Mouse (Mus musculus): ENCODE measurements around the gene Plppr2. TPM values are rescaled to one million over a fixed set of nuclear protein-coding genes. Genes with fewer than 3 reads are reported as not detected.

Plppr2 gene
- polyA plus RNA-seq, 1 experiment from 2014 or later: 8.7 TPM

DNA sequence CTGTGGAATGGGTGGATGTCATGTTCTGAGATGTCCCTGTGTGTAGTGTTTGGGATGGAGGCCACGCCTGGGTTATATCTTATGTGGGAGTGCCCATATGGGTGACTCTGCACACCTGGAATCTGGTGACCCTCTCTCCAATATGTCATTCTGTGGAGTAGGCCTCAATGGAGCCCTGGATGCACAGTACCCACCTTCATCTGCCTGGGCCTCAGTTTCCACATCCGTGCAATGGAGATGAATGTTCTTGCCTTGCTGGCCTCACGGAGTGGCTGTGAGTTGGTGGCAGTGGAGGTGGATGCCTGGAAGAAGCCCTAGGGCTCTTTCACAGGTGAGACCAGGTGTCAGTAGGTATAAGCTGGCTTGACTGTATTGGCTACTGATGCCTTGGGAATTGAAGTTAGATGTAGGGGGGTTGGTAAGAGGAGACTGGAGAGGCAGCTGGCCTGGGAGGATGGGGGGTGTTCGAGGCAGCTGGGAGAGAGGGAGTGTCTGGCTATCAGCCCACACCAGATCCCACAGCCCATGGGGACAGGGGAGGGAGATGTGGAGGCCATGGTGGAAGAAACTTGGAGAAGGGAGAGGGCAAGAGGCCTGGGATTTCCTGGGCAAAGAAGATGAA lies 1.5 kb downstream of the Plppr2 start:
- Histone ChIP-seq H3K4me3 (ENCODE audit: low read depth, low read length) (no peak overlapping the region), H3K4me1 (replicated peaks; ENCODE audit: control insufficient read depth, insufficient read depth, low read length) (peaks cover 10% of the 10 kb centered on the region; the same call in 1 of the 2 replicates), H3K27ac (ENCODE audit: low read depth) (no peak overlapping the region), H3K27me3 (replicated peaks; ENCODE audit: control insufficient read depth, insufficient read depth, low read length) (no peaks in the 10 kb centered on the region), H3K9ac (ENCODE audit: low read length) (no peak overlapping the region), H3K4me2 (ENCODE audit: low read length) (no peak overlapping the region), H3K9me3 (ENCODE audit: control insufficient read depth, low read length) (no peaks in the 10 kb centered on the region), H3K36me3 (ENCODE audit: control insufficient read depth, insufficient read depth, low read length) (no peaks in the 10 kb centered on the region)
- ATAC-seq (replicated peaks; ENCODE audit: low FRiP score, low TSS enrichment, low read depth) (no peak), DNase-seq (ENCODE audit: low spot score) (no peak)
- WGBS: 88% methylated on average over 4 of the region's 4 CpGs

DNA sequence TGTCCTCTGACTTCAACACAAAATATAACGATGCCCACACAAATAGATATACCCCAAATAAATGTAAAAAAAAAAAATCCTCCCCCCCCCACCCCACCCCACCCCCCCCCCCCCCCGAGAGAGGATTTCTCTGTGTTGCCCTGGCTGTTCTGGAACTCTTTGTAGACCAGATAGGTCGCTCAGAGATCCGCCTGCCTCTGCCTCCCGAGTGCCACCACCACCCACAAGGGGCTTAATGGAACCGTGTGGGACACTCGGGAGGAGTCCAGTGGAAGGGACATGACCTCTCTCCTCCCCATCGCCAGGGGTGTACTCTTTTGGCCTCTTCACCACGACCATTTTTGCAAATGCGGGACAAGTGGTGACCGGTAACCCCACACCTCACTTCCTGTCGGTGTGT lies 6.2 kb downstream of the Plppr2 start:
- Histone ChIP-seq H3K27me3 (replicated peaks; ENCODE audit: control insufficient read depth, insufficient read depth, low read length) (peaks cover 6% of the 10 kb centered on the region; the same call in 1 of the 2 replicates), H3K4me2 (ENCODE audit: low read length) (no peak overlapping the region), H3K9ac (ENCODE audit: low read length) (no peak overlapping the region), H3K36me3 (ENCODE audit: control insufficient read depth, insufficient read depth, low read length) (no peaks in the 10 kb centered on the region), H3K9me3 (ENCODE audit: control insufficient read depth, low read length) (no peaks in the 10 kb centered on the region), H3K4me1 (replicated peaks; ENCODE audit: control insufficient read depth, insufficient read depth, low read length) (0 out of 2 replicates have a peak, but pooled peaks cover 5% of the 10 kb centered on the region), H3K4me3 (ENCODE audit: low read depth, low read length) (no peak overlapping the region), H3K27ac (ENCODE audit: low read depth) (no peak overlapping the region)
- WGBS: 70% methylated on average over 12 of the region's 12 CpGs
- DNase-seq (ENCODE audit: low spot score) (no peak), ATAC-seq (replicated peaks; ENCODE audit: low FRiP score, low TSS enrichment, low read depth) (no peak)

DNA sequence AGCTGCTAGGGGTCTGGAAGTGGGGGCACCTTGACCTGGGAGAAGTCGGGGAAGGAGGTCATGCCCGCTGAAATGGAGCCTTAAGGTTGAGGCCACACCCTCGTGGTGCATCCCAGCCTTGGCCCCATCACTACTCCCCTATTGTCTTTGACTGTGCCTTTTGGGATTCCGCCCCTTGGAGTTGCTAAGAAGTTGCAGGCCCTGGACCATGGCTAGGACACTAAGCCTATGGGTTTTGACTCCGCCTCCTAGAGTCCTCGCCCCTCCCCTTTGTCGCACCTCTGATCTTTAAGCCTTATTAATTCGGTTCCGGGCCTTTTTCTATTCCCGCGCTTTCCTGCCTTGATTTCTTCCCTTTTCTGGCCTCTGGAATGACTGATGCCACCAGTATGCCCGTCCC lies 6.8 kb downstream of the Plppr2 start:
- no peaks in the 10 kb centered on the region for H3K36me3 ChIP-seq (ENCODE audit: control insufficient read depth, insufficient read depth, low read length)
- no peaks in the 10 kb centered on the region for H3K9me3 ChIP-seq (ENCODE audit: control insufficient read depth, low read length)
- H3K4me2 ChIP-seq (ENCODE audit: low read length): no peak overlapping the region
- H3K27ac ChIP-seq (ENCODE audit: low read depth): no peak overlapping the region
- no peak for ATAC-seq (replicated peaks; ENCODE audit: low FRiP score, low TSS enrichment, low read depth)
- no peak overlapping the region for H3K9ac ChIP-seq (ENCODE audit: low read length)
- peaks cover 6% of the 10 kb centered on the region; the same call in 1 of the 2 replicates for H3K27me3 ChIP-seq (replicated peaks; ENCODE audit: control insufficient read depth, insufficient read depth, low read length)
- H3K4me3 ChIP-seq (ENCODE audit: low read depth, low read length): no peak overlapping the region
- 43% methylated on average over 12 of the region's 12 CpGs for whole genome bisulfite sequencing
- no peak for DNase-seq (ENCODE audit: low spot score)
- 0 out of 2 replicates have a peak, but pooled peaks cover 3% of the 10 kb centered on the region for H3K4me1 ChIP-seq (replicated peaks; ENCODE audit: control insufficient read depth, insufficient read depth, low read length)

DNA sequence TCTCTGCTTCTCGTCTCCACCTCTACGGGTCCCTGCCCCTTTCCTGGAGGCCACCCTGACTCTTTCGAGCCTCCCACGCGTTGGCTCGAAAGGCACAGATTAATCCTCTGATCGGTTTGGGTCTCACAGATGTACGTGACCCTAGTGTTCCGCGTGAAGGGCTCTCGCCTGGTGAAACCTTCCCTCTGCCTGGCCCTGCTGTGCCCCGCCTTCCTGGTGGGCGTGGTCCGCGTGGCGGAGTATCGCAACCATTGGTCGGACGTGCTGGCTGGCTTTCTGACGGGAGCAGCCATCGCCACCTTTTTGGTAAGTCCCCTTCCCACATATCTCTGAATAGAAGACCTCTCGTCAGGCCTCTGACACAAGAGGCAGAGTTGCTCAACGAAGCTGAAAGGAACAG lies 7.4 kb downstream of the Plppr2 start:
- H3K4me3 ChIP-seq (ENCODE audit: low read depth, low read length): no peak overlapping the region
- H3K4me2 ChIP-seq (ENCODE audit: low read length): no peak overlapping the region; the same call in 1 of the 2 replicates
- no peak overlapping the region for H3K9ac ChIP-seq (ENCODE audit: low read length)
- H3K27ac ChIP-seq (ENCODE audit: low read depth): no peak overlapping the region
- 17% methylated on average over 23 of the region's 23 CpGs for WGBS
- H3K27me3 ChIP-seq (replicated peaks; ENCODE audit: control insufficient read depth, insufficient read depth, low read length): peaks cover 6% of the 10 kb centered on the region; the same call in 1 of the 2 replicates
- H3K4me1 ChIP-seq (replicated peaks; ENCODE audit: control insufficient read depth, insufficient read depth, low read length): 0 out of 2 replicates have a peak, but pooled peaks cover 3% of the 10 kb centered on the region
- no peak for ATAC-seq (replicated peaks; ENCODE audit: low FRiP score, low TSS enrichment, low read depth)
- H3K36me3 ChIP-seq (ENCODE audit: control insufficient read depth, insufficient read depth, low read length): no peaks in the 10 kb centered on the region
- no peak for DNase-seq (ENCODE audit: low spot score)
- H3K9me3 ChIP-seq (ENCODE audit: control insufficient read depth, low read length): no peaks in the 10 kb centered on the region

DNA sequence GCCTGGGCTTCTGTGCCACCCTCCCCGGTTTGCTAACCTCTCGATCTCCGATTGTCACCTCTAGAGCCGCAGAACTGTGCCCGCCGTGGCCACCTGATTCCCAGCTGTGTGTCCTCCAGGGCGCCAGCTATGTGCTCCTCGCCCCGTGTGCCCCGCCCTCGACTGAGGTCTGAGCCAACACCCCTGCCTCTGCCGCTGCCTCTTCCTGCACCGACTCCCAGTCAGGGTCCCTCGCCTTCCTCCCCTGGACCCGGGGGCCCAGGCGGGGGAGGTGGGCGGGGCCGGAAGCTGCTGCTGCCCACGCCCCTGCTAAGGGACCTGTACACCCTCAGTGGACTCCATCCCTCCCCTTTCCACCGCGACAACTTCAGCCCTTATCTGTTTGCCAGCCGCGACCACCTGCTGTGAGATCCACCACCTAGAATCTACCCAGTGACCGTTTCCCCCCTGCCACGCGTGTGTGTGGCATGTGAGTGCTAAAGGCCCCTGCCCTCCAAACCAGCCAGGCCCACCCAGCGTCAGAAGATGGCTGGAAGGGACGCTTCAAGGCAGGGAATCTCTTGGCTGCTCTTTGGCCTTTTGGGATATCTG lies 10.8 kb downstream of the Plppr2 start:
- no peak overlapping the region for H3K4me3 ChIP-seq (ENCODE audit: low read depth, low read length)
- DNase-seq (ENCODE audit: low spot score) (no peak), ATAC-seq (replicated peaks; ENCODE audit: low FRiP score, low TSS enrichment, low read depth) (no peak)
- H3K4me1 ChIP-seq (replicated peaks; ENCODE audit: control insufficient read depth, insufficient read depth, low read length): 0 out of 2 replicates have a peak, but pooled peaks cover 3% of the 10 kb centered on the region
- WGBS: 6% methylated on average over 28 of the region's 28 CpGs
- H3K36me3 ChIP-seq (ENCODE audit: control insufficient read depth, insufficient read depth, low read length): no peaks in the 10 kb centered on the region
- H3K27ac ChIP-seq (ENCODE audit: low read depth): no peak overlapping the region
- H3K9me3 ChIP-seq (ENCODE audit: control insufficient read depth, low read length): no peaks in the 10 kb centered on the region
- H3K4me2 ChIP-seq (ENCODE audit: low read length): peak overlapping the region; percentile 18; the same call in 1 of the 2 replicates
- no peak overlapping the region for H3K9ac ChIP-seq (ENCODE audit: low read length)
- peaks cover 6% of the 10 kb centered on the region; the same call in 1 of the 2 replicates for H3K27me3 ChIP-seq (replicated peaks; ENCODE audit: control insufficient read depth, insufficient read depth, low read length)

DNA sequence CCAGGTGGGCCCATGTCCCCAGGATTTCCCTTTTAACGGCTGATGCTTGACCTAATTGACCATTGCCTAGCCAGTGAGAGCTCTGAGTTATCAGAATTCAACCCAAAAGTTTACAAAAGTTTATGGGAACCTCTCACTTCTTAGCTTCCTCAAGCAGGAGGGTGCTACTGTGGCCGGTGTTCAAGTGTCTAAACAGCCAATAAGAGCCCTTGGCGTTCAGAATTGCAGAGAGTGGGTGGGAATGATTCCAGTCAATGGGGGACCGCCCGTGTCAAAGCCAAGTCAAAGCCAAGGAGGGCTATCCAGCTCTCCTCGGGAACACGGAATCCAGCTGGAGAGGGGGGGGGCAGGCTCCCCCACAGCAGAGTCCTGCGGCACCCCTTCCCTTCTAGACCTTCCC lies 11.3 kb downstream of the Plppr2 start:
- no peaks in the 10 kb centered on the region for H3K9me3 ChIP-seq (ENCODE audit: control insufficient read depth, low read length)
- WGBS: 50% methylated on average over 8 of the region's 8 CpGs
- ATAC-seq (replicated peaks; ENCODE audit: low FRiP score, low TSS enrichment, low read depth) (no peak), DNase-seq (ENCODE audit: low spot score) (no peak)
- H3K4me3 ChIP-seq (ENCODE audit: low read depth, low read length): no peak overlapping the region
- 0 out of 2 replicates have a peak, but pooled peaks cover 3% of the 10 kb centered on the region for H3K4me1 ChIP-seq (replicated peaks; ENCODE audit: control insufficient read depth, insufficient read depth, low read length)
- H3K9ac ChIP-seq (ENCODE audit: low read length): no peak overlapping the region
- no peaks in the 10 kb centered on the region for H3K36me3 ChIP-seq (ENCODE audit: control insufficient read depth, insufficient read depth, low read length)
- H3K27me3 ChIP-seq (replicated peaks; ENCODE audit: control insufficient read depth, insufficient read depth, low read length): peaks cover 6% of the 10 kb centered on the region; the same call in 1 of the 2 replicates
- no peak overlapping the region for H3K4me2 ChIP-seq (ENCODE audit: low read length)
- H3K27ac ChIP-seq (ENCODE audit: low read depth): no peak overlapping the region

DNA sequence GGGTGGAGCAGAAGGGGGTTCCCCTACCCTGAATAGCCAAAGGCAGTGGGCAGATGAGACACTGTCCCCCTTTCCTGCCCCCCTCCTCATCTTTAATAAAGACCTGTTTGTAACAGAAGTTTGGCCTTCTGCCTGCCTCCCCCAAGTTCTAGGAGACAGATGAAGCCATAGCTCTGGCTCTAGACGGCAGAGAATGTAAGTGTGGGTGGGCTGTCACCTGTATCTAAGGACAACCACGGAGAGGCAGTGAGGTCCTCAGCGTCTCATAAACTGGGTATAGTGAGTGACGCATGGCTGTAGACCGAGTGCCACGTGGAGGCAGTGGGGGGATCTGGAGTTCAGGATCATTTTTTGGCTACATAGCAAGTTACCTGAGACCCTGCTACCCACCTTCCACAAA lies 12.0 kb downstream of the Plppr2 start:
- Histone ChIP-seq H3K9me3 (ENCODE audit: control insufficient read depth, low read length) (no peaks in the 10 kb centered on the region), H3K27ac (ENCODE audit: low read depth) (no peak overlapping the region), H3K9ac (ENCODE audit: low read length) (no peak overlapping the region), H3K4me2 (ENCODE audit: low read length) (no peak overlapping the region), H3K27me3 (replicated peaks; ENCODE audit: control insufficient read depth, insufficient read depth, low read length) (peaks cover 6% of the 10 kb centered on the region; the same call in 1 of the 2 replicates), H3K4me3 (ENCODE audit: low read depth, low read length) (no peak overlapping the region), H3K4me1 (replicated peaks; ENCODE audit: control insufficient read depth, insufficient read depth, low read length) (0 out of 2 replicates have a peak, but pooled peaks cover 3% of the 10 kb centered on the region), H3K36me3 (ENCODE audit: control insufficient read depth, insufficient read depth, low read length) (no peaks in the 10 kb centered on the region)
- DNase-seq (ENCODE audit: low spot score) (no peak), ATAC-seq (replicated peaks; ENCODE audit: low FRiP score, low TSS enrichment, low read depth) (no peak)
- 63% methylated on average over 6 of the region's 6 CpGs for WGBS

DNA sequence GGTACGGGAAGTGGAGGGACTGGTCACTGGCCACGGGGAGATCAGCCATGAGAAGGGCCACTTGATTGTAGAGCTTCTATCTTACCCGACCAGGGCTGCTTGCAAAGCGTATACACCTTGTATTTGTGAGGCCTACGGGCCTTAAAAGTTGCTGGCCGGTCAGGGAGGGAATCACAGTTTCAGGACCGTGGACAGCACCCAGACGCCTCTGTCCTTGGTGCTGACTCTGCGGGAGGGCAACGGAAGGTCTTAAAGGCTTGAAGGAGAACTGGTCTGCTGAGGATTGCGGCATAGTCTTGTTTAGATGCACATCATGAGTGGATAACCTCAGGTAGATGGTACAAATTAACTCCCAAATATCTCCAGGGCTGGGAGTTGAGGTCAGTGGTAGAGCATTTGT lies 13.5 kb downstream of the Plppr2 start:
- 0 out of 2 replicates have a peak, but pooled peaks cover 3% of the 10 kb centered on the region for H3K4me1 ChIP-seq (replicated peaks; ENCODE audit: control insufficient read depth, insufficient read depth, low read length)
- ATAC-seq (replicated peaks; ENCODE audit: low FRiP score, low TSS enrichment, low read depth): no peak
- no peak overlapping the region for H3K4me2 ChIP-seq (ENCODE audit: low read length)
- DNase-seq (ENCODE audit: low spot score): peak; percentile 99
- no peak overlapping the region for H3K27ac ChIP-seq (ENCODE audit: low read depth)
- H3K9me3 ChIP-seq (ENCODE audit: control insufficient read depth, low read length): no peaks in the 10 kb centered on the region
- H3K36me3 ChIP-seq (ENCODE audit: control insufficient read depth, insufficient read depth, low read length): no peaks in the 10 kb centered on the region
- no peak overlapping the region for H3K9ac ChIP-seq (ENCODE audit: low read length)
- WGBS: 20% methylated on average over 11 of the region's 11 CpGs
- H3K4me3 ChIP-seq (ENCODE audit: low read depth, low read length): no peak overlapping the region
- peaks cover 6% of the 10 kb centered on the region; the same call in 1 of the 2 replicates for H3K27me3 ChIP-seq (replicated peaks; ENCODE audit: control insufficient read depth, insufficient read depth, low read length)

Data from intestine, embryonic 14.5 days (tissue).